Mouse (Mus musculus): Measurements from ENCODE around the gene Nek8.

Nek8 gene

DNA sequence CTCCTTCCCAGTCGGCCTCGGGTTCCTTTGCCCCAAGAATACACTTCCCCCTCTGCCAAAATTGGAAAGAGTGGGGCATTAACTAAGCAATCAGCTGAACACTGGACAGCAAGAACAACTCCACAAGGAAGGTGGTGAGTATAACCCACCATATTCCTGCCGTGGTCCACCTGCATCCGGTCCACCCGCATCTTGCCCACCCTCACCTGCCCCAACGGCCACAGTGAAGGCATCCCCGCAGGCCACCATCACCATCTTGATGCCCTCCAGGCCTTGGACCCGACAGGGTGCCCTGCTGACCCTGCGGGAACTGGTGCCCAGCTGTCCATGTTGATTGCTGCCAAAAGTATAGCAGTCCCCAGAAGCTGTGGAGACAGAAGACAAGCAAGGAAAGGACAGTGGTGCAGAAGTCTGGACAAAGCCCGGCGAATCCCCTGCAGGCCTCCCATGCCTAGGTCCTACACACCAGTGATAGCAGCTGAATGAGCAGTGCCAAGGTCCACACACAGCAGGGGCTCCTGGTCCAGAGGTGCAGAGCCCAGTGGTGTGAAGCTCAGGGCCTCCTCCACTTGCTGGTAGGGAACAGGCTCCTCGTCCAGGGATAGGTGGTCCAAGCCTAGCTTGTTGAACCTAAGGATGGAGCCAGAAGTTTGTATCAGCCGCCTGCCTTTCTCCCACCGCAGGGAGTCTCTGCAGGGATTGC lies 9.1 kb downstream of the Nek8 start:
- in situ Hi-C loops (cut with MboI, MseI) = no loop called here

DNA sequence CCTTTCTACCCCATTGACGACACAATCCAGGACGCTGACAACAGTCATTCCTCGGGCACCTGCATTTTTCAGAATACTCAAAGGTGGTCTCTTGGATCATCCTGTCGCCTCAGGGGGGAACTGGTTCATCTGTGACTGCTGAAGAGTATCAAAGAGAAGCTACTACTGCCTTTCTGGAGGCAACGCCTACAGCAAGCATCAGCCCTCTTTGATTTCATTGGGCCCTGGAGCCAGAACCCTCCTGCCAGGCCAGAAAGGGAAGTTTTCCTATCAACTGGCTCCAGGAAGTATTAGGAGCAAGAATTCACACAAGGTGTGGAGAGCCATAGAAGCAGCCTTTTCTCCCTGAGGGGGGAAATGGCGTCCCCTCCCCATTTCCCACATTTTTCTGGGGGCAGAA lies 9.8 kb downstream of the Nek8 start:
- in situ Hi-C loops (cut with MboI, MseI) = no loop called here

DNA sequence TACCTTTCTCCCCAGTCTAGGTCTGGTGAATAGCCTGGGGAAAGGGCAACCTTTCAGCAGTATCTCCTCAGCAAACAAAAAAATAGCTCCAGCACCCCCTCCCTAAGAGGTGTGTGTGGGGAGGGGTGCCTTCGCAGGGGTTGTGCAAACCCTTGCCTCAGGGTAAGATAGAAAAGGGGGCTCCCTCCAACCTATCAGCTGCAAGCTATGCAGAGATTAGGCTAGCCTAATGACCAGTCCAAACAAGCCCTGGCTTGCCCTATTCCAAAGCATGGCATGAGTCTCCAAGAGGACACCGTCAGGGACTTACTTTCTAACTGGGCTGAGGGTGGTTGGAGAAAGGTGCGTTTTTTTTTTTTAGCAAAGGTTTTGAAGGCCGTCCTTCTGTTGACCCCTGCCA lies 10.3 kb downstream of the Nek8 start:
- in situ Hi-C loops (cut with MboI, MseI) = no loop called here

DNA sequence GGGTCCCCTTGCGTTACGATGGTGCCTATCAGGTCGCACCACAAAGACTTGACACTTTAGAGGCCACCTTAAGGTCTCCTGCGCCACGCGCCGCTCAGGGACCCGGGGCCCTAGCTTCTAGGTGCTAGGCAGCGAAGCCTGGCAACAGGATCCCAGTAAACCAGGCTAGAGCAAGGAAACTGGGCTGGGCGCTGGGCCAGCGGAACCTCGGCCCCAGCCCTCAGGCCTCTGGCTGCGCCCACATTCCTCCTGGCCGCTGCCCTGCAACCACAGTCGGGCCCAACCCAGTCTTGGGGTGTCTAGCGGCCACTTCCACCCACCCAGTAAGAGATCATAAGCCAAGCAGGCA lies 10.7 kb downstream of the Nek8 start:
- in situ Hi-C loops (cut with MboI, MseI) = no loop called here

DNA sequence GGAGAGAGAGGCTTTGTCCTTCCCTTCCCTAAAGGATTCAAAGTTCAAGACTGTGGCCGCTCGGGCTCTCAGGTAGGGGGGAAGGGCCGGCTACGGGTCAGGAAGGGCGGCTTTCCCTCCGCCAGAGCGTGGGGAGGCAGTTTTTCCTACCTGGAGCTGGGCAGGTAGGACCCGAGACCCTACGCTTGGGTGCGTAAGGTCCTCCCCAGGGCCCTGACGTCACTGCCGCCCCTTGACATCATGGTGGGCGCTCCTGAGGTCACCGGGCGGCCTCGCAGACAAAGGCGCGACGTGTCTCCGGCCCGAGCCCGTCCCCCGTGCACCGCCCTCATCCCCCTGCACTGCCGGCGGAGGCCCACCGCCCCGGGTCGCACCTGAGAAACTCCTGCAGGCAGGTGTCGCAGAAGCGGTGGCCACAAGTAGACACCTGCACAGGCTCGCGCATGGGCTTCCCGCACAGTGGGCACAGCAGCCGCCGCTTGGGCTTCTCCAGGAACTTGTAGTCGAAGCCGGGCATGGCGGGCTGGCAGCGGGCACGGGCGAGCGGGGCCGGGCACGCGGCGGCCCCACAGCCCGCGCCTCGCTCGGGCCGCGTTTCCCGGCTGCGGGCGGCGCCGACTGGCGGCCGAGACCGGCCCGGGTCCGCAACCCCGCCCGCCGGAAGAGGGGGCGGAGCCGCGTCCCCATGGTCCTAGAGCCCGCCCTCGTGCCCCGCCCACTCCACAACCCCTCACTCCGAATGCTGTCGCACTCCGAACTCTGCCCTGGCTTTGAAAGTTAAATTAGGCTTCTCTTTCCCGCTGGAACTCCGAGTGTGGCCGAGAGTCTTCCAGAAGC lies 11.3 kb downstream of the Nek8 start, which contains the start of gene Traf4:
TSS of gene Traf4 (minus strand) at position 666 of the 837 bp plus-strand sequence.
- in situ Hi-C loops (cut with MboI, MseI) = loop anchor here (5.0 kb wide), 1 partner anchor 53 kb away; no protein-coding TSS in a partner anchor

DNA sequence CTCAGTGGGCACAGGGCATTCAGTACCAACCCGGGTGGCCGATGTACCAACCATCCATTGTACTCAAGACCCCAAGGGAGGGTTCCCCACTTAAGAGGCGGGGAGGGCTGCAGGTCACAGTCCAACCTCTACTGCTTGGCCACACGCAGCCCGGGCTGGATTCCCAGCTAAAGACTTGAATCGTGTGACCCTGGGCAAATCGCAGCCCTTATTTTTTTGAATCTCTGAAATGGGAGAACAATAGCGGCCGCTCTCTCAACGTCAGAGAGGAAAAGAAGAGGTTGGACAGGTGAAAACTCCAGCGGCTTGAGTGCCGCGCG lies 11.9 kb downstream of the Nek8 start:
- in situ Hi-C loops (cut with MboI, MseI) = loop anchor here (5.0 kb wide), 1 partner anchor 52 kb away; no protein-coding TSS in a partner anchor

DNA sequence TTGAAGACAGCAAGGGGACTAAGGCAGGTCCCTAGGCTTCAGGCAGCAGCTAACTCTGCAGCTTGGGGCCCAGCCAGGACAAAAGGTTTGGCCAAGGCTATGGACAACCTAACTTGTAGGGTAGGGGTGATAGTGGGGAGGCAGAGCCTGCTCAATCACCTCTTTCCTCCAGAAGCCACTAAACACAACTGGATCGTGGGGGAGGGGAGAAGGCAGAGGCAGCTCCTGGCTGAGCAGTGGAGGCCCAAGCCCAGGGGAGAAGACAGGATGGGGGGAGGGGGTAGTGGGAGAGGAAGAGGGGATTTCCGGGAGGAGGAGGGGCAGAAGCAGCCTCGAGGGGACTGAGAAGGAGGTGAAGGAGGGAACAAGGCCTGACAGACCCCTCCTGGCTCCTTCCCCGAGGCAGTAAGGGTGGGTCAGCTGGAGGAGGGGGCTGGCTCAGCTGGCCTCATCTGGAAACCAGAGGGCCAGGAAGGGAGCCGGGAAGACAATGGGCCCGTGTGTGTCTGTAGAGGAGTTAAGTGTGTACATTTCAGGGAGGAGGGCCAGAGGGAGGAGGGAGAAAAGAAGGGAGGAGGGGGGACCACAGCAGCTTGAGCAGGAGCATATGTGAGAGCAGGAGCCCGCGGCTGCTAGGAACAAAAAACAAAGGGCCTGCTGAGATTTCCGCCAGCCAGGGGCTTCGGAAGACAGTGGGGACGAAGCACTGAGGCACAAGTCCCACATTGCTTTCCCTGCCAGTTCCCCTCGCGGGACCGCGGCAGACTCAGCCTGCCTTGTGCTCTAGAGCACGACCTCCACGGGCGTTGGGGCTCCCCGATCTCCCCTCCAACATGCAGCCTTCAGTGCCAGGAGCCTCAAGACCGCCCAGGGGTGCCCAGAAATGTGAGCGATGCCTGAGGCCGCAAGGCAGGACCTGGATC lies 12.5 kb downstream of the Nek8 start:
- in situ Hi-C loops (cut with MboI, MseI) = loop anchor here (5.0 kb wide), 1 partner anchor 52 kb away; no protein-coding TSS in a partner anchor

DNA sequence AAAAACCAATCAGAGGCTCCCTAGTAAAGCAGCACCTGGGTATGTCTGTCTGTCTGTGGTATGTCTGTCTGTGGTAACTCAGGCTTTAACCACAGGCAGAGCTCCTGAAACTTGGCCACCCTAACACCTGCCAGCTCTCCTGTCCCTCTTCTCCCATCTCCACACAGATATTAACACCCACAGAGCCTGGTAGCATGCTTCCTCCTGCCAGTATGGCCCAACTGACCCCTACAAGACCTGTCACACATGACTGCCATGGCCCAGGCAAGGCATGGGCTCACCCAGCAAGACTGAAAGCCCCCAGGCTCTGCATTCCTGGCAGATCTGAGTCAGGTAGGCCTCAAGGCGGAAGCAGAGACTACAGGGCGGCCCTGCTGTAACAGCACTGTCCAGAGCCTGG lies 13.4 kb downstream of the Nek8 start:
- in situ Hi-C loops (cut with MboI, MseI) = loop anchor here (5.0 kb wide), 1 partner anchor 51 kb away; no protein-coding TSS in a partner anchor

DNA sequence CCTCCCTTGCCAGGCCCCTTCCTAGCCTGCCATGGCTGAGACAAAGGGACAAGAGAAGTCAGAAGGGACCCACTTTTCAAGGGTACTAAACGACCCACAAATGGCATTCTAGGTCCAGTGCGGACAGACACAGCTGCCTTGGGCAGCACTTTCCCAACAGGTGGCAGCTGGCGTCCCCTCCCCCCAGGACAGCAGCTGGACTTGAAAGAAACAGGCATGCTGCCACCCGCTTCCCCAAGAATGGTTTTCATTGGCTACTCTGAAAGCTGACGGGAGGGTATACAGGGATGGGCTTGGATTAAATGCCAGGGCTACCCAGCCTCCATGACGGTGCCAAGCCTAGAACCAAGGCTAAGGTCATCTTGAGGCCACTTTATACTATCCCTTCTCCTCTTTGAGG lies 14.0 kb downstream of the Nek8 start:
- in situ Hi-C loops (cut with MboI, MseI) = loop anchor here (5.0 kb wide), 1 partner anchor 50 kb away; no protein-coding TSS in a partner anchor

DNA sequence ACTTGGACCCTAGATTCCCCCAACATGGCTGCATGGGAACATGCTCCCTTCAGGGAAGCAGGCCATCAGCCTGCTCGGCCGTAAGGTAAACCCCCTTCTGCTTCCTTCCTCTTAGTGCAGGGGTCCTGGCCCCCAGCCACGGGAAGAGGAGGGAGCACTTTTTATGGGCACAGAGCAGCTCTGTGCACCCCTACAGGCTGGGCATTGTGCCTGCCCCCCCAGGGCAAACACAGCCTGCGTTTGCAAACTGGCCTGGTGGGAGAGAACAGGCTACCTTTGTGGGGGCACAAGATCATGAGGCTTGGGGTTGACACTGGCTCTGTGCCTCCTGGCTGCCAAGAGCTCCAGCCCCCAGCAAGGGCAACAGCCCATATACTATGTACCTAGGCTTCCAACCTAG lies 14.5 kb downstream of the Nek8 start:
- in situ Hi-C loops (cut with MboI, MseI) = loop anchor here (5.0 kb wide), 1 partner anchor 50 kb away; no protein-coding TSS in a partner anchor

DNA sequence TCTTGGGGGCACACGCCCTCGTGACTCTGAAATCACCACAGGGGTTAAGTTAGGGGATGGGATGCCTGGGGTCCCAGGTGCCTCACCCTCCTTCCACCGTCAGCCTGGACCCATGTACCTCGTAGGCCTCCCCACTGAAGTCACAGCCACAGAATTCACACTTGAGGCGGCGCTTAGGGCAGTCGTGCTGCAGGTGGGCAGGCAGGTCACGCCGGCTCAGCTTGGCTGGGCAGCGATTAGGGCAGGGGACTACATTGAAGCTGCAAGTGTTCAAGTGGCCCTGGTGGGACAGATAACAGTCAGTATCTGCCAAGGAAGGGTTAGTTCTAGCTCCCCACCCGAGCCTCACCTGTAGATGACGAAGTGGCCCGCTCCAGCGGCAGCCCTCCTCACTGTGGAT lies 15.3 kb downstream of the Nek8 start:
- in situ Hi-C loops (cut with MboI, MseI) = loop anchor here (5.0 kb wide), 1 partner anchor 49 kb away; no protein-coding TSS in a partner anchor

DNA sequence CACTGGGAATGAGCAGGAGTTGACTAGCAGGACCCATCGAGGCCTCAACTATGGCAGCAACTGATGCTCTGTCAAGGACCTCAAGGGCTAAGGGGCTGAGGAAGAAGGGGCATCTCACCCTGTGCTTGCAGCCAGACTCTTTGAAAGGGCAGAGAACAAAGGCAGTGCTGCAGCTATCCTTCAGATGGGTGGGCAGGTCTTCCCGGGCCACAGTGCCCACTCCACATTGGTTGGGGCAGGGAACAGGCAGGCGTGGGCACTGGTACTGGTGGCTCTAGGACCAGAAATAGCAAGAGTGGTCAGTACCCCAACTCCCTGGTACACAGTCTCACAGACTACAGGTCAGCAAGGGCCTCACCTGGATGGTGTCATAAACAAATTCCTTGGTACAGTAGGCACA lies 15.8 kb downstream of the Nek8 start:
- in situ Hi-C loops (cut with MboI, MseI) = loop anchor here (5.0 kb wide), 1 partner anchor 48 kb away; no protein-coding TSS in a partner anchor

DNA sequence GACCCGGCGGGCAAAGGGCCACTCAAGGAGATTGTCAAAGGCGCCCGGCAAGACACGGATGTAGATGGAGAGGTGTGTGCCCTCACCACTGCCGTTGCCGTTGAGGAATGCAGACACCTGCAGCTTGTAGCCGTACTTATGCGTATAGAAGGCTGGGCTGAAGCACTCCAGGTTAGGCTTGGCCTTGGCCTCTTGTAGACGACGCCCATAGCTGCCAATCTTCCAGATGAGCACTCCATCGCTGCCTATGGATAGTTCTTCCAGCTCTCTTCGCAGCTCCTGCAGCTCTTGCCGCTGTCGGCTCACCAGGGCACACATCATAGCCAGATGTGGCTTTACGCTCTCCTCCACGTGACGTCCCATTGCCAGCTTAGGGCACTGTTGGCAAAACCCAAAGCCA lies 16.3 kb downstream of the Nek8 start:
- in situ Hi-C loops (cut with MboI, MseI) = loop anchor here (5.0 kb wide), 1 partner anchor 48 kb away; no protein-coding TSS in a partner anchor

DNA sequence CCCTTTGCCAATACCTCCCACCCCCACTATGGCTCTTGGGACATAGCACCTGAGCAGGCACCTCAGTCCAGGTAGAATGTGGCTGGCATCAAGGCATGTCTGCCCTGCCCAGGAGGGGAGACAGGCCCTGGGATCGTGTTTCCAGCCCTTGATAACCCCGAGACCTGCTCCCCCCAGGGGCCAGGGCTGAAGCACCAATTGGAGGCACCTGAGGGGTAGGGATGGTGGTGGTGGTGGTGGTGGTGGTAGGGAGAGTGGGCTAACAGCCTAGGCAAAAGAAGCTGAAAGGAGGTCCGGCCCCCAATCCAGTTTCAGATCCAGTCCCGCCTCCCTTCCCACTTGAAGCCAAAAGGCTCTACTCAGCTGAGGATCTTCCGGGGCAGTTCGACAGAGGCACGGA lies 16.9 kb downstream of the Nek8 start:
- in situ Hi-C loops (cut with MboI, MseI) = no loop called here

DNA sequence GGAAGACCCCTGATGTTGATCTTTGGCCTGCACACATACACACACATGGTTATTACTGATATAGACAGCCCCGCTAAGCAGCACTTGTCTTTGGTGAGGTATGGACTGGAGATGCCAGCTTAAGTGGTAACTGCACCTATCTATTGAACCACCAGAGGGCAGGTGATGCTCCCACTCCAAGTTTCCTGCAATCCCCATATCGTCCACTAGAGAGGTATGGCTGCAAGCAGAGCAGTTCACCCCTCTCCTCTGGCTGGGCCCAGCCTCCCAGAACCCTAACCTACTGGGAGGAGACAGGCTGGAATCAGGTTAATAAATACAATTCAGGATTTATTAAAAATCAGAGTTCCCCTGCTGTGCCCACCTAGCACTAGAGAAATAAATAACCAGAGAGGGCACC lies 17.4 kb downstream of the Nek8 start:
- in situ Hi-C loops (cut with MboI, MseI) = no loop called here

DNA sequence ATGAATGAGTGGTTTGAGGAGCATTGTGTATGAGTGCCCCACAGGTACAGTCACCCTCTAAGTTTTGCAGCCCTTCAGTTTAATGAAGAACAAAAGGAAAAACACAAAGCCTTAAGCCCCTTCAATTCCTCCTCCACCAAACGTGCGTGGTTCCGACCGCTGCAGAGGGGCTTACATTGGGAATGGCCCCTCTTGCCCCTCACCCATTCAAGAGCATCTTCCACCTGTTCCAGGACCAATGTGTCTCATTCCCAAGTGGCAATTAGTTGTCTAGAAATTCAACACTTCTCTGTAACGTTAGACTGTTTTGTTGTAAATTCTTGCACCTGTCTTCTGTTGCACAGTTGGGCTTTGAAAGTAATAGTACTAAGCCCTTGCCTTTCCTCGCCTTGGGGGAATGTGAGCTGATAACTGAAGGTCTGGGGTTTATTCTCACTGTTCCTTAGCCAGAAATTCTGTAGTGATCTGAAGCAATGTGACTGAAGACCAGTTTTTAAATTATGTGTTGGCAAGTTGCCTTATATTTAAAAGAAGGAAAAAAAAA lies 20.2 kb downstream of the Nek8 start:
- in situ Hi-C loops (cut with MboI, MseI) = no loop called here

DNA sequence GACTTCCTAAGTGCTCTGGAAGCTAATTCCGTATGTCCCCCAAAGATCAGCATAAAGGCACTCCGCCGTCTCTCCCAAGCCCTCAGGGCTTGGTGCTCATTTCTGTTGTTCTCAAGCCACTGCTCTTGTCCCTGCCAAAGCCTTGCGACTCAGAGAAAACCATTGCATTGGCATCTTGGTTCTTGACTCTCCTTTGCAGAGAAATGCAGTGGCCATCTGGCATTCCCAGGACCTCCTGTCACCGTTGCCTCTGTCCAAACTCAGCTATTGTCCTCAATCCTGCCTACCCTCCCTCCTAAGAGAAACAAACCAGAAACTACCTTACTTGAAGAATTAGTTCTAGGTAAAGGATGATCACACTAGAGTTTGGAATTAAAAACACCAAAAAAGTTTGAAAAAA lies 20.8 kb downstream of the Nek8 start:
- in situ Hi-C loops (cut with MboI, MseI) = no loop called here

DNA sequence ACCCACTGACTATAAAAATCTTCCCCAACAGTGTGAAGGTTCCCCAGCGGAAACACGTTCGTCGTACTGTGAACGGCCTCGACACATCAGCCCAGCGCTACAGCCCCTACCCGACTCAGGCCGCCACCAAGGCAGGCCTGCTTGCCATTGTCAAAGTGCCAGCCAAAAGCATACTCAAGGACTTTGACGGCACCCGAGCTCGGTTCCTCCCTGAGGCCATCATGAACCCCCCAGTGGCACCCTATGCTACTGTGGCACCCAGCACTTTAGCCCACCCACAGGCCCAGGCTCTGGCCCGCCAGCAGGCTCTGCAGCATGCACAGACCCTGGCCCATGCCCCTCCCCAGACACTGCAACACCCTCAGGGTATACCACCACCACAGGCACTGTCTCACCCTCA lies 22.7 kb downstream of the Nek8 start:
- in situ Hi-C loops (cut with MboI, MseI) = no loop called here

DNA sequence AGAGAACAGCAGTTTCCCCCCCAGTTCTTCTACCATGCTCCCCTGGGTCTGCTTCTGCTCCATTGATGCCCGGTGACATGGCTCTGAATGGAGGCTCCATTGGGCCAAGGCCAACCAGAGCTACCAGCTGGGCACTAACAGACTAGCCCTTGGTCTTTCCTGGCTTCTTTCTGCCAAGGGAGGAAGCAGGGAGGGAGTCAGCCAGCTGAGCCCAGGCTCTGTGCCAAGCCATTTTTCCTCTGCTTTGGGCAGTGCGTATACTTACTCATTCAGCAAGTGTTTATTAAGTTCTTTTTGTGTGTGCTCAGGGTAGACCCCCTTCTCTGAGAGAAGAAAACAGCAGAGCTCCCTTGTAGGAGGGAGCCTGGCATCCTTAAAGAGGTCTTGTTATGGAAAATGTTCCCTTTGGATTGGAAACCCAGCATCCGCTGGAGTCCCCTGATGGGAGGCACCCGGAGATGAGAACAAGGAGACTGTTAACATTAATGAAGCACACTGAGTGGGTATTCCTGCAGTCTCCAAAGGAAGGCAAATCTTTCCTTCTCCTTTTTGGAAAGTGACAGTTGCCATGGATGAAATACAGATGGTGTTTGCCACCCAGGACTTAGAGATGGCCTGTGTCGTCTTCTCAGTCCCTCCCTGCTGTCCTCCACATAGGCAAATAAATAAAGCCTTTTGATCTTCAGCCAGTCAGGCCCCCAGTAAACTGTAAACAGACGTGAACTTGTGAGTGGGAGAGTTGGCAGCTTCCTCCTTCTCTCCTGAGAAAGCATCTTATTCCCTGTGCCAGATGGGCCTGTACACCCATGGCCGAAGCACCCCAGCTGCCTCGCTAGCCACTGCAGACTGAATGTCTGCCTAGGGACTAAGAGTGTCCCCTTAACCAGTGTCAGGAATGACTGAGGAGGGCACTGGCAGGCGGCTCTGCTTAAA lies 23.9 kb downstream of the Nek8 start:
- in situ Hi-C loops (cut with MboI, MseI) = no loop called here

DNA sequence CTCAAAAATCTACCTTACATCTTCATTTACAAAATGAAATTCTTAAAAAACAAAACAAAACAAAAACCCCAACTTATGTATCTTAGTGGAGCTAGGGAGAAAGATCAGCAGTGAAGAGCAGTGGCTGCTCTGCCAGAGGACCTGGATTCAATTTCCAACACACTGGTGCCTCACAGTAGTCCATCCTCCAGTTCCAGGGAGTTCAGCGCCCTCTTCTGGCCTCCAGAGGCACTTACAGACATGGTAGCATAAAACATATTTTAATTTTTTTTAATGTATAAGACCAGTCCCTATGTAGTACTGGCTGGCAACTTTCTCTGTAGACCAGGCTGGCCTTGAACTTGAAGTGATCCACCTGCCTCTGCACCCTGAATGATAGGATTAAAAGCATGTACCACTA lies 25.3 kb downstream of the Nek8 start:
- in situ Hi-C loops (cut with MboI, MseI) = no loop called here

Data from T-helper 1 cell (primary cell).